Mouse (Mus musculus) E14TG2a.4 (cell line): ENCODE results near the gene Cep41.

Source experiments
- H3K27me3 ChIP-seq: 2 replicates; pipeline ENCODE4 v1.6.1; 2014; ENCODE audit warnings: low read length, control low read depth; ENCODE audit not compliant: insufficient read depth
- H3K36me3 ChIP-seq: 2 replicates; pipeline ENCODE4 v1.6.1; 2014; ENCODE audit warnings: low read length, control low read depth; ENCODE audit not compliant: insufficient read depth
- H3K4me1 ChIP-seq: replicated peaks from 2 replicates; pipeline ENCODE4 v1.6.1; 2014; ENCODE audit warnings: low read depth, low read length, control low read depth
- H3K4me3 ChIP-seq: replicated peaks from 2 replicates; pipeline ENCODE4 v1.5.1; 2014; ENCODE audit warnings: mild to moderate bottlenecking, low read length
- H3K9me3 ChIP-seq: 2 replicates; pipeline ENCODE4 v1.6.1; 2014; ENCODE audit warnings: low read length, control low read depth
- CTCF ChIP-seq: conservative IDR thresholded peaks from 2 replicates; pipeline ENCODE4 v1.5.1; 2014; ENCODE audit warnings: low read length
- NANOG ChIP-seq: IDR thresholded peaks from 2 replicates; pipeline ENCODE4 v1.6.1; 2014; ENCODE audit warnings: borderline replicate concordance, low read length, mixed read lengths
- POU5F1 ChIP-seq: IDR thresholded peaks from 2 replicates; pipeline ENCODE4 v1.6.1; 2014; ENCODE audit warnings: low read length, borderline replicate concordance

Gene Cep41

GRCm38 (mm10) chr6:30714891-30715471, 21.4 kb upstream of the Cep41 start:
- Histone ChIP-seq H3K27me3 (peaks cover 5% of the 10 kb centered on the region; the same call in 1 of the 2 replicates), H3K9me3 (no peaks in the 10 kb centered on the region), H3K36me3 (no peaks in the 10 kb centered on the region), H3K4me1 (0 out of 2 replicates have a peak, but pooled peaks cover 2% of the 10 kb centered on the region), H3K4me3 (no peak overlapping the region)
- no peak for TF ChIP-seq POU5F1
- no peak for TF ChIP-seq CTCF
- TF ChIP-seq NANOG = no peak

- no peak overlapping the region for H3K4me3 ChIP-seq
- H3K27me3 ChIP-seq = peaks cover 5% of the 10 kb centered on the region; the same call in 1 of the 2 replicates
- H3K9me3 ChIP-seq = no peaks in the 10 kb centered on the region
- H3K4me1 ChIP-seq = 0 out of 2 replicates have a peak, but pooled peaks cover 2% of the 10 kb centered on the region
- TF ChIP-seq CTCF (no peak), POU5F1 (no peak), NANOG (no peak)
- H3K36me3 ChIP-seq = no peaks in the 10 kb centered on the region
Measured at GRCm38 (mm10) chr6:30713896-30714295, 20.3 kb upstream of the Cep41 start.

GRCm38 (mm10) chr6:30713455-30713854, 19.9 kb upstream of the Cep41 start:
- TF ChIP-seq POU5F1 (no peak), NANOG (no peak), CTCF (no peak)
- Histone ChIP-seq H3K4me1 (0 out of 2 replicates have a peak, but pooled peaks cover 2% of the 10 kb centered on the region), H3K4me3 (no peak overlapping the region), H3K9me3 (no peaks in the 10 kb centered on the region), H3K27me3 (peaks cover 5% of the 10 kb centered on the region; the same call in 1 of the 2 replicates), H3K36me3 (no peaks in the 10 kb centered on the region)

GRCm38 (mm10) chr6:30712484-30712883, 18.9 kb upstream of the Cep41 start:
- Histone ChIP-seq H3K4me3 (no peak overlapping the region), H3K27me3 (peaks cover 3% of the 10 kb centered on the region; the same call in 1 of the 2 replicates), H3K9me3 (no peaks in the 10 kb centered on the region), H3K4me1 (0 out of 2 replicates have a peak, but pooled peaks cover 2% of the 10 kb centered on the region), H3K36me3 (no peaks in the 10 kb centered on the region)
- TF ChIP-seq CTCF (no peak), NANOG (no peak), POU5F1 (no peak)

- H3K4me1 ChIP-seq = 0 out of 2 replicates have a peak, but pooled peaks cover 2% of the 10 kb centered on the region
- no peak for TF ChIP-seq NANOG
- no peak for TF ChIP-seq POU5F1
- TF ChIP-seq CTCF = no peak
- H3K4me3 ChIP-seq = no peak overlapping the region
- H3K9me3 ChIP-seq = no peaks in the 10 kb centered on the region
- H3K27me3 ChIP-seq = peaks cover 3% of the 10 kb centered on the region; the same call in 1 of the 2 replicates
- H3K36me3 ChIP-seq = no peaks in the 10 kb centered on the region
Measured at GRCm38 (mm10) chr6:30711365-30711763, 17.8 kb upstream of the Cep41 start.

GRCm38 (mm10) chr6:30710371-30711364, 17.1 kb upstream of the Cep41 start:
- TF ChIP-seq POU5F1 (no peak), NANOG (no peak), CTCF (no peak)
- peaks cover 3% of the 10 kb centered on the region; the same call in 1 of the 2 replicates for H3K27me3 ChIP-seq
- H3K36me3 ChIP-seq = no peaks in the 10 kb centered on the region
- H3K4me3 ChIP-seq = no peak overlapping the region
- 0 out of 2 replicates have a peak, but pooled peaks cover 2% of the 10 kb centered on the region for H3K4me1 ChIP-seq
- no peaks in the 10 kb centered on the region for H3K9me3 ChIP-seq

GRCm38 (mm10) chr6:30709115-30709514, 15.6 kb upstream of the Cep41 start:
- peaks cover 3% of the 10 kb centered on the region; the same call in 1 of the 2 replicates for H3K27me3 ChIP-seq
- H3K4me3 ChIP-seq = no peak overlapping the region
- TF ChIP-seq NANOG (no peak), POU5F1 (no peak), CTCF (no peak)
- no peaks in the 10 kb centered on the region for H3K9me3 ChIP-seq
- 0 out of 2 replicates have a peak, but pooled peaks cover 2% of the 10 kb centered on the region for H3K4me1 ChIP-seq
- no peaks in the 10 kb centered on the region for H3K36me3 ChIP-seq
